Mouse (Mus musculus): ENCODE results near the gene Ncoa4. TPM values are rescaled to one million over a fixed set of nuclear protein-coding genes. Genes with fewer than 3 reads are reported as not detected.
"Not testable (repeated sequence)": the region's sequence is repeated elsewhere in the genome, so short reads cannot be mapped to it uniquely, and the experiment has no call there.

Ncoa4 gene
- polyA plus RNA-seq (2015; fragmentation: Nextera tagmentation; extraction: Ambion mirVana), result 288 and 359 TPM in 2 replicates

GRCm38 (mm10) chr14:32159690-32160246 is at the start of gene Ncoa4:
Gene Ncoa4, plus strand, starts transcription at chr14:32159865.
- Histone ChIP-seq H3K27ac (peak within 1 kb of the TSS; percentile 98), H3K4me3 (replicated peaks) (peak within 1 kb of the TSS; percentile 89), H3K27me3 (no peaks in the 10 kb centered on the region), H3K36me3 (0 out of 2 replicates have a peak, but pooled peaks cover 6% of the 10 kb centered on the region), H3K4me1 (replicated peaks) (peaks cover 56% of the 10 kb centered on the region), H3K4me2 (peak within 1 kb of the TSS; percentile 79), H3K9me3 (replicated peaks) (no peaks in the 10 kb centered on the region), H3K9ac (peak within 1 kb of the TSS; percentile 96)
- ATAC-seq (ENCODE audit: low read depth), result peak; percentile 92
- WGBS (ENCODE audit: insufficient replicate concordance), result under 1% methylated on average over 40 of the region's 40 CpGs
- DNase-seq, result peak; percentile 98

GRCm38 (mm10) chr14:32112124-32112523 is 47.5 kb upstream of the Ncoa4 start:
- WGBS (ENCODE audit: insufficient replicate concordance), result 84% methylated on average over 10 of the region's 10 CpGs
- not testable (repeated sequence) for H3K27me3 ChIP-seq; H3K27ac ChIP-seq; H3K9me3 ChIP-seq (replicated peaks); ATAC-seq (ENCODE audit: low read depth); DNase-seq; H3K4me1 ChIP-seq (replicated peaks); H3K4me2 ChIP-seq; H3K36me3 ChIP-seq; H3K9ac ChIP-seq; H3K4me3 ChIP-seq (replicated peaks)

- Histone ChIP-seq H3K4me3 (replicated peaks) (no peak overlapping the region), H3K9ac (no peak overlapping the region), H3K4me1 (replicated peaks) (no peaks in the 10 kb centered on the region), H3K27me3 (peaks cover 6% of the 10 kb centered on the region; the same call in 1 of the 2 replicates), H3K36me3 (no peaks in the 10 kb centered on the region), H3K27ac (no peak overlapping the region), H3K9me3 (replicated peaks) (no peaks in the 10 kb centered on the region), H3K4me2 (no peak overlapping the region)
- DNase-seq, result no peak
- no peak for ATAC-seq (ENCODE audit: low read depth)
- WGBS (ENCODE audit: insufficient replicate concordance), result 61% methylated on average over 11 of the region's 11 CpGs
These were observed 38.4 kb upstream of the Ncoa4 start for GRCm38 (mm10) chr14:32120940-32121919.

- H3K9me3 ChIP-seq (replicated peaks), result no peaks in the 10 kb centered on the region
- no peak overlapping the region for H3K27ac ChIP-seq
- no peaks in the 10 kb centered on the region for H3K4me1 ChIP-seq (replicated peaks)
- H3K4me3 ChIP-seq (replicated peaks), result no peak overlapping the region
- H3K4me2 ChIP-seq, result no peak overlapping the region
- H3K27me3 ChIP-seq, result peaks cover 11% of the 10 kb centered on the region
- no peaks in the 10 kb centered on the region for H3K36me3 ChIP-seq
- peak; percentile 57 for DNase-seq
- peak; percentile 80 for ATAC-seq (ENCODE audit: low read depth)
- no peak overlapping the region for H3K9ac ChIP-seq
- WGBS (ENCODE audit: insufficient replicate concordance), result 17% methylated on average over 2 of the region's 2 CpGs
These were observed 37.7 kb upstream of the Ncoa4 start for GRCm38 (mm10) chr14:32121920-32122315.

GRCm38 (mm10) chr14:32124261-32124660 is 35.4 kb upstream of the Ncoa4 start:
- H3K9ac ChIP-seq, result no peak overlapping the region
- H3K27ac ChIP-seq, result no peak overlapping the region
- 70% methylated on average over 3 of the region's 3 CpGs for WGBS (ENCODE audit: insufficient replicate concordance)
- no peaks in the 10 kb centered on the region for H3K9me3 ChIP-seq (replicated peaks)
- DNase-seq (no peak), ATAC-seq (ENCODE audit: low read depth) (no peak)
- no peak overlapping the region for H3K4me3 ChIP-seq (replicated peaks)
- peaks cover 17% of the 10 kb centered on the region for H3K27me3 ChIP-seq
- H3K36me3 ChIP-seq, result no peaks in the 10 kb centered on the region
- H3K4me2 ChIP-seq, result no peak overlapping the region
- H3K4me1 ChIP-seq (replicated peaks), result peaks cover 3% of the 10 kb centered on the region

GRCm38 (mm10) chr14:32125256-32125655 is 34.4 kb upstream of the Ncoa4 start:
- not testable (repeated sequence) for H3K4me1 ChIP-seq (replicated peaks); H3K4me3 ChIP-seq (replicated peaks); ATAC-seq (ENCODE audit: low read depth); H3K27ac ChIP-seq; H3K9ac ChIP-seq; DNase-seq; H3K4me2 ChIP-seq; H3K36me3 ChIP-seq; H3K9me3 ChIP-seq (replicated peaks)
- WGBS (ENCODE audit: insufficient replicate concordance), result 66% methylated on average over 5 of the region's 5 CpGs
- peaks cover 17% of the 10 kb centered on the region for H3K27me3 ChIP-seq

GRCm38 (mm10) chr14:32128409-32128808 is 31.3 kb upstream of the Ncoa4 start:
- H3K27ac ChIP-seq, result no peak overlapping the region
- peaks cover 17% of the 10 kb centered on the region for H3K27me3 ChIP-seq
- DNase-seq (no peak), ATAC-seq (ENCODE audit: low read depth) (no peak)
- WGBS (ENCODE audit: insufficient replicate concordance), result 49% methylated on average over 5 of the region's 5 CpGs
- no peak overlapping the region for H3K4me3 ChIP-seq (replicated peaks)
- no peak overlapping the region for H3K4me2 ChIP-seq
- no peaks in the 10 kb centered on the region for H3K9me3 ChIP-seq (replicated peaks)
- H3K9ac ChIP-seq, result no peak overlapping the region
- no peaks in the 10 kb centered on the region for H3K36me3 ChIP-seq
- peaks cover 35% of the 10 kb centered on the region for H3K4me1 ChIP-seq (replicated peaks)

- Histone ChIP-seq H3K9me3 (replicated peaks) (no peaks in the 10 kb centered on the region), H3K27ac (peak overlapping the region; percentile 71), H3K9ac (0 out of 2 replicates have a peak overlapping the region, but pooled peaks have one; percentile 33), H3K4me3 (replicated peaks) (no peak overlapping the region; the same call in 1 of the 2 replicates), H3K4me2 (peak overlapping the region; percentile 29), H3K36me3 (no peaks in the 10 kb centered on the region), H3K4me1 (replicated peaks) (peaks cover 68% of the 10 kb centered on the region), H3K27me3 (peaks cover 6% of the 10 kb centered on the region; the same call in 1 of the 2 replicates)
- ATAC-seq (ENCODE audit: low read depth) (peak; percentile 85), DNase-seq (peak; percentile 62)
- WGBS (ENCODE audit: insufficient replicate concordance), result 4% methylated on average over 4 of the region's 4 CpGs
These were observed 27.8 kb upstream of the Ncoa4 start for GRCm38 (mm10) chr14:32131836-32132235.

GRCm38 (mm10) chr14:32134293-32134692 is 25.4 kb upstream of the Ncoa4 start:
- peaks cover 67% of the 10 kb centered on the region for H3K4me1 ChIP-seq (replicated peaks)
- H3K27ac ChIP-seq, result peak overlapping the region; percentile 78
- 7% methylated on average over 2 of the region's 2 CpGs for WGBS (ENCODE audit: insufficient replicate concordance)
- 0 out of 2 replicates have a peak overlapping the region, but pooled peaks have one; percentile 10 for H3K4me3 ChIP-seq (replicated peaks)
- H3K4me2 ChIP-seq, result peak overlapping the region; percentile 53
- H3K36me3 ChIP-seq, result no peaks in the 10 kb centered on the region
- H3K27me3 ChIP-seq, result no peaks in the 10 kb centered on the region
- peak; percentile 72 for ATAC-seq (ENCODE audit: low read depth)
- H3K9me3 ChIP-seq (replicated peaks), result no peaks in the 10 kb centered on the region
- peak; percentile 47 for DNase-seq
- peak overlapping the region; percentile 61 for H3K9ac ChIP-seq

- H3K4me1 ChIP-seq (replicated peaks), result peaks cover 67% of the 10 kb centered on the region
- H3K27me3 ChIP-seq; ATAC-seq (ENCODE audit: low read depth); H3K36me3 ChIP-seq; DNase-seq; H3K9ac ChIP-seq; H3K27ac ChIP-seq; H3K9me3 ChIP-seq (replicated peaks); H3K4me2 ChIP-seq; H3K4me3 ChIP-seq (replicated peaks): not testable (repeated sequence)
- 20% methylated on average over 3 of the region's 3 CpGs for WGBS (ENCODE audit: insufficient replicate concordance)
These were observed 23.2 kb upstream of the Ncoa4 start for GRCm38 (mm10) chr14:32136467-32136866.

GRCm38 (mm10) chr14:32140359-32140965 is 19.2 kb upstream of the Ncoa4 start:
- ATAC-seq (ENCODE audit: low read depth) (no peak), DNase-seq (no peak)
- 39% methylated on average over 5 of the region's 5 CpGs for WGBS (ENCODE audit: insufficient replicate concordance)
- no peak overlapping the region for H3K9ac ChIP-seq
- no peaks in the 10 kb centered on the region for H3K9me3 ChIP-seq (replicated peaks)
- H3K27ac ChIP-seq, result peak overlapping the region; percentile 24; the same call in 1 of the 2 replicates
- peaks cover 46% of the 10 kb centered on the region for H3K4me1 ChIP-seq (replicated peaks)
- no peak overlapping the region for H3K4me3 ChIP-seq (replicated peaks)
- no peaks in the 10 kb centered on the region for H3K27me3 ChIP-seq
- H3K4me2 ChIP-seq, result no peak overlapping the region
- H3K36me3 ChIP-seq, result no peaks in the 10 kb centered on the region
